Mouse (Mus musculus) hindbrain, postnatal 0 days (tissue): ENCODE data around the gene 4930519G04Rik. TPM values are rescaled to one million over a fixed set of nuclear protein-coding genes. Genes with fewer than 3 reads are reported as not detected.

Experiments used
- ATAC-seq: fragments of 200-750 bp; cut with Nextera tagmentation; 2 replicates; pipeline ENCODE4 v1.8.0; 2017; ENCODE audit warnings: mild to moderate bottlenecking, moderate TSS enrichment, moderate library complexity
- DNase-seq: peaks from one replicate; pipeline ENCODE4 v3.0.0-alpha.2; 2015; ENCODE audit warnings: low spot score
- H3K27ac ChIP-seq: fragments of 300-500 bp; sonication (generic); 2 replicates; pipeline ENCODE4 v1.5.1; 2014; ENCODE audit warnings: mild to moderate bottlenecking
- H3K27me3 ChIP-seq: fragments of 300-500 bp; sonication (generic); 2 replicates; pipeline ENCODE4 v1.6.1; 2014; ENCODE audit warnings: low read length, mixed read lengths; ENCODE audit not compliant: insufficient read depth
- H3K36me3 ChIP-seq: fragments of 300-500 bp; sonication (generic); 2 replicates; pipeline ENCODE4 v1.6.1; 2014; ENCODE audit warnings: low read length, mixed read lengths; ENCODE audit not compliant: insufficient read depth
- H3K4me1 ChIP-seq: fragments of 300-500 bp; sonication (generic); 2 replicates; pipeline ENCODE4 v1.6.1; 2014; ENCODE audit warnings: antibody characterized with exemption, low read length, mixed read lengths; ENCODE audit not compliant: insufficient read depth
- H3K4me2 ChIP-seq: fragments of 300-500 bp; sonication (generic); 2 replicates; pipeline ENCODE4 v1.6.1; 2014; ENCODE audit warnings: low read depth, mild to moderate bottlenecking, low read length, moderate library complexity, mixed read lengths
- H3K4me3 ChIP-seq: fragments of 300-500 bp; sonication (generic); 2 replicates; pipeline ENCODE4 v1.5.1; 2014; ENCODE audit warnings: low read length
- H3K9ac ChIP-seq: fragments of 300-500 bp; sonication (generic); replicated peaks from 2 replicates; pipeline ENCODE4 v1.6.1; 2014; ENCODE audit warnings: mild to moderate bottlenecking, low read length, moderate library complexity, mixed read lengths
- H3K9me3 ChIP-seq: fragments of 300-500 bp; sonication (generic); 2 replicates; pipeline ENCODE4 v1.6.1; 2016; ENCODE audit warnings: low read length, mixed read lengths
- CTCF ChIP-seq: IDR thresholded peaks from 2 replicates; pipeline ENCODE4 v1.5.1; 2016; ENCODE audit warnings: antibody characterized with exemption, control low read depth, low read depth
- WGBS: fragments of 180-500 bp; shearing (Covaris S2); extraction: QIAGEN DNeasy Blood & Tissue Kit; methylation state at CpG from one replicate; pipeline ENCODE4 v1.1.7; 2014; 5-methylcytosine and 5-hydroxymethylcytosine counted together
- polyA plus RNA-seq: library from polyadenylated mRNA; unstranded; fragments of >200 nt; fragmentation: Nextera tagmentation; extraction: Ambion mirVana; gene quantifications from 2 replicates; pipeline ENCODE4 v1.2.1, GENCODE M21; 2015
- total RNA-seq: library from RNA; depleted of rRNA; stranded (reverse); fragments of >200 nt; gene quantifications from 2 replicates; pipeline ENCODE4 v1.2.3, GENCODE M21; 2014

The 4930519G04Rik gene
- total and polyA plus RNA-seq, 2 experiments from 2014 or later, result not detected

DNA sequence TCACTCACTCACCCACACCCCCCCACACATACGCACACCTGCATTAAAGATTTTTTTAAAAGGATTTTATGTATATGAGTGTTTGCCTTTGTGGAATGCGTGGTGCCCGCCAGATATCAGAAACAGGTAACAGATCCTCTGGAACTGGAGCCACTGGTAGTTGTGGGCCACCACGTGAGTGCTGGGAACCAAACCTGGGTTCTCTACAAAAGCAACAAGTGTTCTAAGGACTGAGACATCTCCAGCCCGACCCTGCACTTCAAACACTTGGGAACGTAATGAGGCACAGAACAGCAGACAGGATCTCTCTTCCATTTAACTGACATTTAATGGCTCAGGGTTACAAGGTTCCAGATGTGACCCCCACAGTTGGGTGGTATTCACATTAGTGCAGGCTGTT is 45.6 kb upstream of the 4930519G04Rik start:
- TF ChIP-seq CTCF, result no peak
- H3K27me3 ChIP-seq, result no peaks in the 10 kb centered on the region
- H3K9ac ChIP-seq, result no peak overlapping the region
- no peak overlapping the region; the same call in 1 of the 2 replicates for H3K27ac ChIP-seq
- H3K36me3 ChIP-seq, result peaks cover 30% of the 10 kb centered on the region
- H3K4me1 ChIP-seq, result no peaks in the 10 kb centered on the region
- WGBS, result 74% methylated on average over 6 of the region's 6 CpGs
- no peak overlapping the region for H3K4me3 ChIP-seq
- H3K4me2 ChIP-seq, result no peak overlapping the region
- DNase-seq (no peak), ATAC-seq (no peak)
- H3K9me3 ChIP-seq, result no peaks in the 10 kb centered on the region

DNA sequence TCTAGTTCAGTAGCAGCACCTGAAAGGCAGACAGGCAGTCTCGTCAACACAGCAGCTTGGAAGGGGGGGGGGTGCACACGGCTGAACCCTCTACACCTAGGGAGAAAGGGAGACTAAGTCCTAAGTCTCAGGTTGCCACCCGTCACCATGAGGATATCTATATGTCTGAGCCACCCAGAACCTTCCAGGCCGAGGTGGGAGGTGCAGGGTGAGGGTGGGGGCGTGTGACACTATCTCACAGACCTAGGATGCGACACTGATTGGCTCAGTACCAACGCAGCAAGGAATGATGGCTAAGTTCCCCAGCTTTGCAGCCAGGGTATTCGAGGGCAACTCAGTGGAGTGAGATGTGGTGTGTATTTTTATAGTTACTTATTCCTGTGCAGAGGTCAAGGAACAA is 45.1 kb upstream of the 4930519G04Rik start:
- Histone ChIP-seq H3K4me1 (no peaks in the 10 kb centered on the region), H3K27me3 (no peaks in the 10 kb centered on the region), H3K4me2 (no peak overlapping the region), H3K9me3 (no peaks in the 10 kb centered on the region), H3K4me3 (no peak overlapping the region), H3K27ac (no peak overlapping the region), H3K36me3 (peaks cover 25% of the 10 kb centered on the region), H3K9ac (no peak overlapping the region)
- no peak for DNase-seq
- TF ChIP-seq CTCF, result no peak
- ATAC-seq, result no peak
- WGBS, result 76% methylated on average over 8 of the region's 8 CpGs

DNA sequence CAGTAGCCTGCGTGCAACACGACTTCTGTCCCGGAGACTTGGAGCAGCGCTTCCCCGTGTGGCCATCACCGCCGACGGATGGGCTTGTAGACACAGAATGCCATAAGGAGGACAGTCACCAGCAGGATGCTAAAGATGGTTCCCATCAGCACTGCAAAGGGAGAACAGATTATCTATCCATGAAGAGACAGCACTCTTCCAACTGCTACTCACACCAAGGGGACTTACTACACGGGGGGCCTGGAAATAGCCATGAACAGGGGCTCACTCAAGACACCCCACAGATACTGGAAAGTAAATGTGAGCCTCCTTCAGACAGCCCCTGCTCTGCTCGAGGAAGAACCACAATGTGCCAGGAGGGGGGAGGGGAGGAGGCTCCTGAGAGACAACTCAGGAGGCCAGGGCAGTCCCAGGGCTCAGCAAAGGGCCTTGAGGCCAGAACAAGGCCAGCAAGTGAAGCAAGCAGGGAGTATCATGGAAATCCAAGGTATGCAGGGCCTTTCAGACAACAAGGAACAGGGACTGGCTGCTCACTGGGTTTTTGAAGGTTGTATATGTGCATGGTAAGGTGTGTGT is 44.2 kb upstream of the 4930519G04Rik start:
- DNase-seq (no peak), ATAC-seq (no peak)
- Histone ChIP-seq H3K4me3 (no peak overlapping the region), H3K36me3 (peaks cover 16% of the 10 kb centered on the region), H3K4me1 (no peaks in the 10 kb centered on the region), H3K27ac (no peak overlapping the region), H3K27me3 (no peaks in the 10 kb centered on the region), H3K9ac (no peak overlapping the region), H3K4me2 (no peak overlapping the region), H3K9me3 (no peaks in the 10 kb centered on the region)
- TF ChIP-seq CTCF, result no peak
- WGBS, result 74% methylated on average over 10 of the region's 10 CpGs

DNA sequence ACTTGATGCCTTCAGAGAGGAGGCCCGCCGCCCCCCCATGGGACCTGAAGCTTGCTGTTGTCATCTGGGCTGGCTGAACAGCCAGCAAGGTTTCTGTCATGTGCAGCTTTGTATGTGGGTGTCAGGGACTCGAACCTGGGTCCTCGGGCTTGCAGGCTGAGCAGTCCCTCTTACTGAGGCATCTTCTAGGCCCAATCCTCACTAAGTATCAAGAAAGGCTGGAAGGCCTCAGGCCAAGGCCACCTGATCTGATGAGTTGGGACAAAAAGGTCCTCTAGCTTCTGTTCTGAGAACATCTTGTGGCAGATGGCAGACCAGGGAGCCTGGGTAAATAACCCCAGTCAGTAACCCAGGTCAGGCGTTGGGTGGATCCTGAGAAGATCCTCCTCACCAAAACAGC is 43.6 kb upstream of the 4930519G04Rik start:
- H3K4me2 ChIP-seq, result no peak overlapping the region
- DNase-seq (no peak), ATAC-seq (no peak)
- H3K4me3 ChIP-seq, result no peak overlapping the region
- H3K9me3 ChIP-seq, result no peaks in the 10 kb centered on the region
- TF ChIP-seq CTCF, result no peak
- no peaks in the 10 kb centered on the region for H3K27me3 ChIP-seq
- H3K36me3 ChIP-seq, result peaks cover 12% of the 10 kb centered on the region; the same call in 1 of the 2 replicates
- H3K9ac ChIP-seq, result no peak overlapping the region
- no peaks in the 10 kb centered on the region for H3K4me1 ChIP-seq
- 95% methylated on average over 5 of the region's 5 CpGs for WGBS
- H3K27ac ChIP-seq, result no peak overlapping the region

DNA sequence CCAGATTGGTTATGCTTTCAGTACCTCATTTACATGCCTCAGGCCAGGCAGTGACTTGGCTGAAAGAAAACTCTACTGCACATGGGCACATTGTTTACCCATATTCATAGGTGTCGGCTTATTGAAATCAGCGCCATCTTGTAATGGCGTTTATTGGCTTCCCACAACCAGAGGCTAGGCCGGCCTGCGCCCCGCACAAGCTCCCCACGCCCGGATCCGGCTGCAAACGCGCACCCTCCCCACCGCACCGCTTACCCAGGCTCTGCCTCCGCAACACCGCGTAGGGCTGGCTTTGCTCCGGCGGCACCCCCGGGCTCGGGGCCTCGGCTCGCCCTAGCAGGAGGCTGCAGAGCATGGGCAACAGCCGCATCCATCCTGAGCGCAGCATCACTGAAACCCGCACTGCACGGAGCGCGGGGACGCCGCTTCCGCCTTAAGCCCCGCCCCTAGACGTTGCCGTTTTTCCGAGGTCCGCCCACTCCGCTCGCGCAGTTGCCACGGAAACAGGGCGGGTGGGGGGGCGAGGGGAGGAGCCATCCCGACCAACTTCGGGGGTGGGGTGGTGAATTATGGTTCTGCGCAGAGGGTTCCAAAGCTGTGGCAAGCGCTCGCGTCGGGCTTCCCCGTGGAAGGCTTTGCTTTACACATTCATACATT is 39.8 kb upstream of the 4930519G04Rik start:
- H3K4me1 ChIP-seq, result no peaks in the 10 kb centered on the region
- TF ChIP-seq CTCF, result no peak
- under 1% methylated on average over 49 of the region's 50 CpGs for WGBS
- H3K9ac ChIP-seq, result peak overlapping the region; percentile 86
- H3K27ac ChIP-seq, result peak overlapping the region; percentile 99
- DNase-seq, result peak; percentile 96
- peak overlapping the region; percentile 58 for H3K4me2 ChIP-seq
- no peaks in the 10 kb centered on the region for H3K9me3 ChIP-seq
- H3K36me3 ChIP-seq, result no peaks in the 10 kb centered on the region; the same call in 1 of the 2 replicates
- no peaks in the 10 kb centered on the region for H3K27me3 ChIP-seq
- ATAC-seq, result peak; percentile 97
- H3K4me3 ChIP-seq, result peak overlapping the region; percentile 62

DNA sequence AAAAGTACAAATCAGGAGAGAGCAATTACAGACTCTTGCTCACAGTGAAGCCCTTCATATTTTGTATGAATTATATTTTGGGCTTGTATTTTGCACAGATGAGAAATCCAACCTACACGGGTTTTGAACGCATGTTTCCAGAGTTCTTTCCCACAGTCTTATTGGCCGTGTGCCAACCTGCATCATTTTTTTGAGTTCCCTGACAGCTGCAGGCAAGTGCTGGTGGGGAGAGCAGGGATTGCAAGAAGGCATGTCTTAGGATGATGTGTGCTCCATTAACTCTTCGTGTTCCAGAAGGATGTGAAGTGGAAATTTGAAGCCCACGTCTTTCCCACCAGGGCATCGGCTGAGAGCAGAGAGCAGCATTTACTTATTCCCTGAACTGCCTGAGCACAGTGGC is 36.9 kb upstream of the 4930519G04Rik start:
- Histone ChIP-seq H3K36me3 (no peaks in the 10 kb centered on the region), H3K27ac (no peak overlapping the region), H3K9me3 (no peaks in the 10 kb centered on the region), H3K4me1 (no peaks in the 10 kb centered on the region), H3K27me3 (no peaks in the 10 kb centered on the region), H3K9ac (no peak overlapping the region), H3K4me2 (no peak overlapping the region), H3K4me3 (no peak overlapping the region)
- ATAC-seq (no peak), DNase-seq (peak; percentile 34)
- 0 out of 2 replicates have a peak, but pooled peaks have one; percentile 6 for TF ChIP-seq CTCF
- 59% methylated on average over 6 of the region's 6 CpGs for WGBS

DNA sequence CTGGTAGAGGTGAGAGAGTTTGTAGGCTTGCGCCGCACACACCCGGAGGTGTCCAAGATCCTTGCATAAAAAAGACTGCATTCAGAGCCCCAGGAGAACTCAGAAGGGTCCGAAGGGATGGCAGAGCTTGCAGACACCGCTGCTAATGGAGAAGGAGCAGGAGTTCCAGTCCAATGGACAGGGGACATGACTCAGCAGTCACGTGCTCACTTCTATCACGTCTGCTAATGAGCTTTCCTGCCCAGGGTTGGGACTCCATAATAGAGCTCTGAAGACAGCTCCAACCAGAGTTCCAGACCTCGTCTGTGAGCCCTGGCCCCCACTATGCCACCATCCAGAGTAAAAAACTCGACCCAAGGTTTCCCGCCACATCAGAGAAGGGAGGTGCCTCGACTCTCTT is 35.3 kb upstream of the 4930519G04Rik start:
- Histone ChIP-seq H3K9ac (no peak overlapping the region), H3K36me3 (no peaks in the 10 kb centered on the region), H3K4me2 (no peak overlapping the region), H3K27me3 (no peaks in the 10 kb centered on the region), H3K4me1 (no peaks in the 10 kb centered on the region), H3K27ac (no peak overlapping the region), H3K9me3 (no peaks in the 10 kb centered on the region), H3K4me3 (no peak overlapping the region)
- no peak for TF ChIP-seq CTCF
- ATAC-seq, result no peak
- DNase-seq, result no peak
- WGBS, result 71% methylated on average over 10 of the region's 11 CpGs
